Mouse (Mus musculus) midbrain, embryonic 10.5 days (tissue): ENCODE data around the gene Madcam1. TPM values are rescaled to one million over a fixed set of nuclear protein-coding genes. Genes with fewer than 3 reads are reported as not detected.
A peak's percentile ranks its signal among the peaks of the same experiment; 100 is the strongest.

Experiments used
- DNase-seq: peaks from one replicate; pipeline ENCODE4 v3.0.0-alpha.2; 2017; ENCODE audit warnings: low spot score
- H3K27ac ChIP-seq: fragments of 300-500 bp; sonication (generic); replicated peaks from 2 replicates; pipeline ENCODE4 v1.5.1; 2016; ENCODE audit warnings: mild to moderate bottlenecking
- H3K27me3 ChIP-seq: fragments of 300-500 bp; sonication (generic); 2 replicates; pipeline ENCODE4 v1.6.1; 2016; ENCODE audit warnings: low read depth, mild to moderate bottlenecking; ENCODE audit not compliant: poor library complexity, severe bottlenecking
- H3K36me3 ChIP-seq: fragments of 300-500 bp; sonication (generic); 2 replicates; pipeline ENCODE4 v1.6.1; 2016; ENCODE audit warnings: mild to moderate bottlenecking, moderate library complexity
- H3K4me1 ChIP-seq: fragments of 300-500 bp; sonication (generic); 2 replicates; pipeline ENCODE4 v1.6.1; 2016
- H3K4me3 ChIP-seq: fragments of 300-500 bp; sonication (generic); 2 replicates; pipeline ENCODE4 v1.5.1; 2016; ENCODE audit warnings: mild to moderate bottlenecking, moderate library complexity
- H3K9me3 ChIP-seq: fragments of 300-500 bp; sonication (generic); replicated peaks from 2 replicates; pipeline ENCODE4 v1.6.1; 2016; ENCODE audit warnings: mild to moderate bottlenecking
- WGBS: fragments of 180-500 bp; shearing (Covaris S2); methylation state at CpG from one replicate; pipeline ENCODE4 v1.1.7; 2016; 5-methylcytosine and 5-hydroxymethylcytosine counted together
- polyA plus RNA-seq: library from polyadenylated mRNA; unstranded; fragments of >200 nt; fragmentation: Nextera tagmentation; extraction: Ambion mirVana; gene quantifications from 2 replicates; pipeline ENCODE4 v1.2.1, GENCODE M21; 2016

The Madcam1 gene
- polyA plus RNA-seq, result 0.89 and 1.1 TPM in 2 replicates

DNA sequence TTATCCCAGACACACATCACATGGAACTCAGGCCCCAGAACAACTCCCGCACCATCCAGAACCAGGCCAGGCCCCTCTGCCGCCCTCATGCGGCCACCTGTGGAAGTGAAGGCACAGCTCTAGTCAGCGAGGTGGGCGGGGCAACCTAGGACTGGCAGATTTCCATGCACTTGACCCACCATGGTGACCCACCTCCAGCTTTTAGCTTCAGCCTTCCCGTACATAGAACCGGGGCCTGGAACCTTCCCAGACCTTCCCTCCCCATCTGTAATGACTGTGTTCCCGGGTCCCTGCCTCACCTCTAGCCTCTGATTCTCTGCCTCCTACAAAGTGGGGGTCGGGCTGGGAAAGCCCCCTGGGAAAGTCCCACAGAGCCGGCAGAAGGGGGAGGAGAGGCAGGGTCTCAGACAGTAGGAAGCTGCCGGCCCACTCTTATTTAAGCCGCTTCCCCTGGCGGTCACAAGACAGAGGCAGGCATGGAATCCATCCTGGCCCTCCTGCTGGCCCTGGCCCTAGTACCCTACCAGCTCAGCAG is at the start of gene Madcam1:
Gene Madcam1, plus strand, starts transcription at position 429 of the 535 bp plus-strand sequence.
- no peak within 1 kb of the TSS; the same call in 1 of the 2 replicates for H3K4me3 ChIP-seq
- WGBS, result 10% methylated on average over 13 of the region's 13 CpGs

GRCm38 (mm10) chr10:79615860-79616259 is 48.5 kb upstream of the Madcam1 start:
- H3K27me3 ChIP-seq, result peaks cover 30% of the 10 kb centered on the region
- H3K36me3 ChIP-seq, result peaks cover 20% of the 10 kb centered on the region
- DNase-seq, result peak; percentile 40
- H3K9me3 ChIP-seq, result no peaks in the 10 kb centered on the region
- H3K27ac ChIP-seq, result peak overlapping the region; percentile 33; the same call in 1 of the 2 replicates
- H3K4me3 ChIP-seq, result no peak overlapping the region
- WGBS, result 8% methylated on average over 8 of the region's 8 CpGs
- H3K4me1 ChIP-seq, result peaks cover 52% of the 10 kb centered on the region

More for the DNA sequence above, at the start of gene Madcam1:
- DNase-seq, result peak; percentile 88
- H3K4me1 ChIP-seq, result peaks cover 26% of the 10 kb centered on the region
- H3K36me3 ChIP-seq, result no peaks in the 10 kb centered on the region
- H3K27ac ChIP-seq, result peak within 1 kb of the TSS; percentile 52; the same call in 1 of the 2 replicates
- no peaks in the 10 kb centered on the region for H3K9me3 ChIP-seq
- 0 out of 2 replicates have a peak, but pooled peaks cover 5% of the 10 kb centered on the region for H3K27me3 ChIP-seq

DNA sequence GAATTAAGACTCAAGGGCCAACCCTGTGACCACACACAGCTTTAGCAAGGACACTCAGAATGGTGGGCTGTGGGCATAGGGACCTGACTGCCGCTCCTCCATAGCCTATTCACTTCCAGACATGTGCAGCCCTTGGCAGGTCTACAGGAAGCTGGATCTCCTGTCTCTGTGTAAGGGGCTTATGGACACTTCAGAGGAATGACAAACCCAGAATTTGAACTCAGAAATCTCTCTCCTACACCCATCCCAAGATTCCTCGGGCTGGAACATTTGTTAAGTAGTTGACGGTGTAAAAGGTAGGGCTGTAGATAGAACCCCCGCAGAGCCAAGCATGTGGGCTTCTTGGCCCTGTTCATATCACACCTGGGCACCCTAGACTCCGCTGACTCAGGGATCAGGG is 48.0 kb upstream of the Madcam1 start:
- no peak overlapping the region for H3K4me3 ChIP-seq
- DNase-seq, result no peak
- H3K9me3 ChIP-seq, result no peaks in the 10 kb centered on the region
- peaks cover 25% of the 10 kb centered on the region for H3K27me3 ChIP-seq
- 0 out of 2 replicates have a peak overlapping the region, but pooled peaks have one; percentile 13 for H3K27ac ChIP-seq
- 89% methylated on average over 5 of the region's 5 CpGs for WGBS
- peaks cover 50% of the 10 kb centered on the region for H3K4me1 ChIP-seq
- H3K36me3 ChIP-seq, result peaks cover 23% of the 10 kb centered on the region

- no peaks in the 10 kb centered on the region for H3K27me3 ChIP-seq
- no peak overlapping the region for H3K4me3 ChIP-seq
- DNase-seq, result no peak
- WGBS, result 72% methylated on average over 12 of the region's 12 CpGs
- peak overlapping the region; percentile 2; the same call in 1 of the 2 replicates for H3K27ac ChIP-seq
- 0 out of 2 replicates have a peak, but pooled peaks cover 17% of the 10 kb centered on the region for H3K4me1 ChIP-seq
- peaks cover 38% of the 10 kb centered on the region for H3K36me3 ChIP-seq
- no peaks in the 10 kb centered on the region for H3K9me3 ChIP-seq
Observed at GRCm38 (mm10) chr10:79623950-79624349, 40.4 kb upstream of the Madcam1 start.

DNA sequence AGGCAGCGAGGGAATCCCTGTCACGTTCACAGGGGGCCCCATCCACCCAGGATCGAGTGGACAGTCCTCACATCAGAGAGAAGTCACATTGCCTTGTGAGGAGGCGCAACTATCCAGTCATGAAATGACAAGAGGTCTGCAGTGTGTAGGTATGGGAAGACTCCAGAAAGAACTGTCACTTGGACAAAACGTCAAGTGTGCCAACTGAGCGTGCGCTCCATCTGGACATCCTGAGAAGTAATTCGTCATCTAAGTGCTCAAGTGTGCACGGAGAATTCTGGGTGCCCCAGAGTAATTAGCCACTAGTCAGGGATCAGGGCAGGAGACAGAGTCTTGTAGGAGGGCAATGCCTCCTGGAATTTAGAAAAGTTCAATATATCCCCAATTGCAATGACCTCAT is 39.0 kb upstream of the Madcam1 start:
- DNase-seq, result no peak
- Histone ChIP-seq H3K27me3 (no peaks in the 10 kb centered on the region), H3K4me1 (0 out of 2 replicates have a peak, but pooled peaks cover 12% of the 10 kb centered on the region), H3K4me3 (no peak overlapping the region), H3K27ac (no peak overlapping the region), H3K36me3 (peaks cover 29% of the 10 kb centered on the region), H3K9me3 (no peaks in the 10 kb centered on the region)
- WGBS, result 90% methylated on average over 9 of the region's 9 CpGs

DNA sequence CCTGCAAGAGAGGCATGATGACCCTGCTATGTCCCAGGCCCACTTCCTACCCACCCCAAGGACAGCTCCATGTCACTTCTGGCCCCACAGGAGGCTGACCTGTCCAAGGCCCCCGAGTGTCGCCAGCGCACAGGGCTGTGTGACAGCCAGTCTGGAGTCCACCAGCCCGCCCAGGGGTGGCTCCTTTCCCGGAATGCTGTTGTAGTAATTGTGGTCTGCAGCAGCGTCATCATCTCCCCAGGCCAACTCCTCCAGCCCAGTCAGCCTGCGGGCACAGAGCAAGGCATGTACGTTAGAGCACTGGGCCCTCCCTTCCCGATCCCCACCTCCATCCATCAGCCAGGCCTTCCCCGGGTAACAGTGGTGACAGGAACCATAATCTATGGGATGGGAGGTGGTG is 38.2 kb upstream of the Madcam1 start:
- Histone ChIP-seq H3K27me3 (no peaks in the 10 kb centered on the region), H3K36me3 (peaks cover 21% of the 10 kb centered on the region), H3K4me1 (0 out of 2 replicates have a peak, but pooled peaks cover 8% of the 10 kb centered on the region), H3K4me3 (no peak overlapping the region), H3K9me3 (no peaks in the 10 kb centered on the region), H3K27ac (no peak overlapping the region)
- no peak for DNase-seq
- 92% methylated on average over 10 of the region's 10 CpGs for WGBS

DNA sequence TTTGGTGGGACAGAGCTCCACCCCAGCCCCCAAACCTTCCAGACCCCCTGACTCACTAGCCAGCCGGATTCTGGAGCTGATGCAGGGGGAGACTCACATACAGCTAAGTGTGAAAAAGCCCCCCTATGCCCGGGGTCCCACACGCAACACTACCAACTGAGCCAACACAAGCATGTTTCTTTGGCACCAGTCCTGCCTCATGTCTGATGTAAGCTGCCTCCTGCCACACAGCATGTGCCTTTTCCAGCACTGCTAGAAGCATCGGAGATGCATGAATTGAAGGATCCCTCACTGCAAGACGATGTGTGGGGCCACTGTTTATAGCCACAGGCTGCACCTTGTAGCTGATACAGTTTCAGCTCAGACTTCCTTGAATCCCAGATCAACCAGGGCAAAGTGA is 36.0 kb upstream of the Madcam1 start:
- no peak overlapping the region for H3K4me3 ChIP-seq
- no peaks in the 10 kb centered on the region for H3K9me3 ChIP-seq
- no peak overlapping the region for H3K27ac ChIP-seq
- H3K36me3 ChIP-seq, result peaks cover 21% of the 10 kb centered on the region
- no peaks in the 10 kb centered on the region for H3K27me3 ChIP-seq
- 86% methylated on average over 5 of the region's 5 CpGs for WGBS
- peaks cover 5% of the 10 kb centered on the region; the same call in 1 of the 2 replicates for H3K4me1 ChIP-seq
- DNase-seq, result no peak

DNA sequence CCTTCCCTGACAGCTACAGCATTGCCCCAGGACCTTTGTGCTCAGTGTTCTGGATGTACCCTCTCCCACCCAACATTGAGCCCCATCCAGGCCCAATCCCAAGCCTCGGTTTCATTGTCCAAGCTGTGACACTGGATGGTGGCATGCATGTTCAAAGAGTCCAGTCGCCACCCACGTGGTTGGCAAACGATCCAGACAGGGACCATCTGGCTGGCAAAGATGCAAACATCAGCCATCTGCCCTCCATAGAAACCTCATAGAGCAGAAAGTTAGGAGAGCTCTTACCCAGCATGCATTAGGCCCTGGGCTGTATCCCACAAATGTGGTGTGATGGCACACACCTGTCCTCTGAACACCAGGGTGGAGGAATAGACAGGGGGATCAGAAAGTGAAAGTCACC is 32.9 kb upstream of the Madcam1 start:
- DNase-seq, result no peak
- H3K27ac ChIP-seq, result no peak overlapping the region
- H3K27me3 ChIP-seq, result peaks cover 2% of the 10 kb centered on the region; the same call in 1 of the 2 replicates
- peaks cover 21% of the 10 kb centered on the region for H3K4me1 ChIP-seq
- H3K9me3 ChIP-seq, result no peaks in the 10 kb centered on the region
- H3K4me3 ChIP-seq, result no peak overlapping the region
- peaks cover 9% of the 10 kb centered on the region; the same call in 1 of the 2 replicates for H3K36me3 ChIP-seq
- 85% methylated on average over 4 of the region's 4 CpGs for WGBS

DNA sequence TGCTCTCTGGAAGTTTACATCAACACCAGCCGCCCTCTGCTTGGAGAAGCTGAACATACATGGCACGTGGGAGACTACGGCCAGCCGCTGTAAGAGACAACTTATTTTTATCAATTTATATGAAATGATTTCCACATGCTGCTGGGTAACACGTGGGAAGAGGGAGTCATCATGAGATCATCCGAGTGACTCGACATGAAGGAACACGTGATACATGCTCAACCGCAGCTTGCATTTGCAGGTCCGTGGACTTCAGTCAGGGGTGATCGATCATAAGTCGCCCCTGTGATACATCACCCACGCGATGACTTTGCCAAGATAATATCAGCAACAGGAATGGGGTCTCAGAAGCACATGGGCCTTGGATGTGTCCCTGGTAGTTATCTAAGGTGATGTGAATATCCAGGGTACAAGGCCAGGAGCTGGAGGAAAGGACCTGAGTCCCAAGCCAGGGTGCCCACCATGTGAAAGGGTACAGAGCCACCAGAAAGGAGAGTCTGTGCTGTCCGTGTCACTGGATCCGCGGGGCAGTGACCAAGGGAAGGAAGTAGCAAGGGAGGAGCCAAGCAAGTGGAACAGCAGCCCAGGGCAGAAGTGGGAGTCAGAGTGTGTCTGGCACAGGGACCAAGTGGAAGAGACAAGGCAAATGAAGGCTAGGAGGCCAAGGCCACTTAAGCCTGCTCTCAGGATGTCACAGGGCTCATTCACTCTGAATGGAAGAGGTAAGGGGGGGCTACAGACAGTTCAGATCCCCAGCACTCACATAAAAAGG is 31.2 kb upstream of the Madcam1 start:
- Histone ChIP-seq H3K4me1 (peaks cover 36% of the 10 kb centered on the region), H3K27ac (no peak overlapping the region)

GRCm38 (mm10) chr10:79636287-79636686 is 28.1 kb upstream of the Madcam1 start:
- 85% methylated on average over 8 of the region's 8 CpGs for WGBS
- H3K4me3 ChIP-seq, result peak overlapping the region; percentile 91
- H3K27ac ChIP-seq, result peak overlapping the region; percentile 92; the same call in 1 of the 2 replicates

More for the DNA sequence above, 31.2 kb upstream of the Madcam1 start:
- Histone ChIP-seq H3K4me3 (no peak overlapping the region), H3K9me3 (no peaks in the 10 kb centered on the region), H3K27me3 (peaks cover 19% of the 10 kb centered on the region), H3K36me3 (peaks cover 4% of the 10 kb centered on the region; the same call in 1 of the 2 replicates)
- WGBS, result 88% methylated on average over 17 of the region's 17 CpGs
- no peak for DNase-seq

GRCm38 (mm10) chr10:79637128-79638110 is 26.9 kb upstream of the Madcam1 start, which contains the start of gene Shc2:
TSS of gene Shc2 (minus strand) at chr10:79637918.
- Histone ChIP-seq H3K27ac (peak within 1 kb of the TSS; percentile 92), H3K4me1 (peaks cover 58% of the 10 kb centered on the region), H3K9me3 (no peaks in the 10 kb centered on the region), H3K27me3 (peaks cover 46% of the 10 kb centered on the region), H3K4me3 (peak within 1 kb of the TSS; percentile 91), H3K36me3 (no peaks in the 10 kb centered on the region)
- WGBS, result under 1% methylated on average over 116 of the region's 116 CpGs
- peak; percentile 77 for DNase-seq

More at GRCm38 (mm10) chr10:79636287-79636686, 28.1 kb upstream of the Madcam1 start:
- no peaks in the 10 kb centered on the region for H3K36me3 ChIP-seq
- peaks cover 46% of the 10 kb centered on the region for H3K27me3 ChIP-seq
- H3K4me1 ChIP-seq, result peaks cover 58% of the 10 kb centered on the region
- H3K9me3 ChIP-seq, result no peaks in the 10 kb centered on the region
- no peak for DNase-seq
